Mouse (Mus musculus) gastrocnemius, postnatal 25 days (tissue): ENCODE measurements around the gene Pla2g6. TPM values are rescaled to one million over a fixed set of nuclear protein-coding genes. Genes with fewer than 3 reads are reported as not detected.
A peak's percentile ranks its signal among the peaks of the same experiment; 100 is the strongest.

Experiments used
- DNase-seq: peaks from one replicate; pipeline ENCODE4 v3.0.0; 2022
- total RNA-seq, 2 experiments: library from RNA; stranded (reverse); gene quantifications; 1 replicate in 1 of 2; 2 replicates in 1 of 2; pipeline ENCODE4 v1.2.3; 2021

The Pla2g6 gene
- total RNA-seq, 2 experiments from 2014 or later = 15.0 to 16.0 TPM

GRCm38 (mm10) chr15:79350866-79351265 is 22.7 kb upstream of the Pla2g6 start:
- DNase-seq = no peak

GRCm38 (mm10) chr15:79348651-79349050 is 20.5 kb upstream of the Pla2g6 start:
- DNase-seq = no peak

- DNase-seq = peak; percentile 79
These were observed 19.8 kb upstream of the Pla2g6 start for GRCm38 (mm10) chr15:79347845-79348506.

GRCm38 (mm10) chr15:79347165-79347844 is 19.1 kb upstream of the Pla2g6 start:
- peak; percentile 87 for DNase-seq

GRCm38 (mm10) chr15:79346051-79346793 is 18.0 kb upstream of the Pla2g6 start, which contains the start of gene Maff:
Gene Maff, plus strand, starts transcription at chr15:79346621.
- no peak for DNase-seq

GRCm38 (mm10) chr15:79344627-79345026 is 16.4 kb upstream of the Pla2g6 start:
- no peak for DNase-seq

GRCm38 (mm10) chr15:79342641-79343337 is 14.6 kb upstream of the Pla2g6 start:
- DNase-seq = no peak

GRCm38 (mm10) chr15:79338978-79339377 is 10.8 kb upstream of the Pla2g6 start:
- no peak for DNase-seq

- DNase-seq = no peak
These were observed 7.0 kb upstream of the Pla2g6 start for GRCm38 (mm10) chr15:79335061-79335655.

- no peak for DNase-seq
These were observed 5.2 kb upstream of the Pla2g6 start for GRCm38 (mm10) chr15:79333409-79333808.

- no peak for DNase-seq
These were observed 2.3 kb upstream of the Pla2g6 start for GRCm38 (mm10) chr15:79330521-79330920.

GRCm38 (mm10) chr15:79329979-79330363 is 1.8 kb upstream of the Pla2g6 start:
- DNase-seq = no peak

GRCm38 (mm10) chr15:79329346-79329978 is 1.3 kb upstream of the Pla2g6 start:
- no peak for DNase-seq

GRCm38 (mm10) chr15:79328939-79329275 is 717 bp upstream of the Pla2g6 start:
- DNase-seq = no peak

- no peak for DNase-seq
These were observed 924 bp downstream of the Pla2g6 start for GRCm38 (mm10) chr15:79326971-79327961.

GRCm38 (mm10) chr15:79326264-79326663 is 1.9 kb downstream of the Pla2g6 start:
- no peak for DNase-seq

GRCm38 (mm10) chr15:79325742-79326141 is 2.4 kb downstream of the Pla2g6 start:
- DNase-seq = no peak

- no peak for DNase-seq
These were observed 3.8 kb downstream of the Pla2g6 start for GRCm38 (mm10) chr15:79324373-79324772.

- no peak for DNase-seq
These were observed 4.4 kb downstream of the Pla2g6 start for GRCm38 (mm10) chr15:79323791-79324155.

GRCm38 (mm10) chr15:79322991-79323790 is 5.0 kb downstream of the Pla2g6 start:
- peak; percentile 66 for DNase-seq
